Mouse (Mus musculus) MEL (cell line): ENCODE results near the gene Vdac1. TPM values are rescaled to one million over a fixed set of nuclear protein-coding genes. Genes with fewer than 3 reads are reported as not detected.

ENCODE experiments used
- DNase-seq: peaks from one replicate; pipeline ENCODE4 v3.0.0; 2011; ENCODE audit warnings: low read depth, low spot score
- H3K27ac ChIP-seq: 2 replicates; pipeline ENCODE4 v1.5.1; 2012; ENCODE audit warnings: low read depth, mild to moderate bottlenecking, control low read depth, low read length, moderate library complexity; ENCODE audit not compliant: control insufficient read depth
- H3K27me3 ChIP-seq, 2 experiments: fragments of 150-350 bp in 1 of 2; sonication (generic) in 1 of 2; 2 replicates each; pipeline ENCODE4 v1.6.1; 2012; ENCODE audit warnings: low read length in 2 of 2, mild to moderate bottlenecking in 2 of 2, improper control_type of control experiment in 1 of 2, moderate library complexity in 1 of 2; ENCODE audit not compliant: insufficient read depth in 2 of 2, control insufficient read depth in 1 of 2
- H3K36me3 ChIP-seq, 2 experiments: 2 replicates each; pipeline ENCODE4 v1.6.1; 2012 to 2014; ENCODE audit warnings: low read length in 2 of 2, improper control_type of control experiment in 1 of 2, inconsistent platforms in 1 of 2, mild to moderate bottlenecking in 1 of 2; ENCODE audit not compliant: insufficient read depth in 2 of 2, control insufficient read depth in 1 of 2
- H3K4me1 ChIP-seq, 2 experiments: fragments of 150-350 bp in 1 of 2; sonication (generic) in 1 of 2; 2 replicates each; pipeline ENCODE4 v1.6.1; 2012; ENCODE audit warnings: low read length in 2 of 2, improper control_type of control experiment in 1 of 2, mild to moderate bottlenecking in 1 of 2; ENCODE audit not compliant: insufficient read depth in 2 of 2, control insufficient read depth in 1 of 2
- H3K4me3 ChIP-seq, 2 experiments: fragments of 150-350 bp in 1 of 2; sonication (generic) in 1 of 2; 2 replicates each; pipeline ENCODE4 v1.5.1; 2012; ENCODE audit warnings: low read depth in 2 of 2, low read length in 2 of 2, mild to moderate bottlenecking in 2 of 2, moderate library complexity in 2 of 2, control low read depth in 1 of 2, improper control_type of control experiment in 1 of 2; ENCODE audit not compliant: control insufficient read depth in 1 of 2, insufficient read depth in 1 of 2
- H3K79me2 ChIP-seq: 2 replicates; pipeline ENCODE4 v1.6.1; 2012; ENCODE audit warnings: mild to moderate bottlenecking, low read length, moderate library complexity; ENCODE audit not compliant: control insufficient read depth, poor library complexity, insufficient read depth
- H3K9ac ChIP-seq: 2 replicates; pipeline ENCODE4 v1.6.1; 2012; ENCODE audit warnings: low read depth, mild to moderate bottlenecking, control low read depth, low read length, moderate library complexity; ENCODE audit not compliant: control insufficient read depth, poor library complexity, severe bottlenecking
- H3K9me3 ChIP-seq: fragments of 150-350 bp; sonication (generic); replicated peaks from 2 replicates; pipeline ENCODE4 v1.6.1; 2012; ENCODE audit warnings: mild to moderate bottlenecking, low read length, improper control_type of control experiment, moderate library complexity; ENCODE audit not compliant: insufficient read depth
- BHLHE40 ChIP-seq: IDR thresholded peaks from 2 replicates; pipeline ENCODE4 v1.6.1; 2012; ENCODE audit warnings: low read depth, mild to moderate bottlenecking, inconsistent platforms, low read length, improper control_type of control experiment, borderline replicate concordance
- CHD1 ChIP-seq: IDR thresholded peaks from 2 replicates; pipeline ENCODE4 v1.6.1; 2012; ENCODE audit warnings: low read depth, mild to moderate bottlenecking, inconsistent platforms, low read length, improper control_type of control experiment
- CHD2 ChIP-seq: IDR thresholded peaks from 2 replicates; pipeline ENCODE4 v1.6.1; 2011; ENCODE audit warnings: low read length, improper control_type of control experiment
- ELF1 ChIP-seq: IDR thresholded peaks from 2 replicates; pipeline ENCODE4 v1.6.1; 2014; ENCODE audit warnings: low read depth, mild to moderate bottlenecking, inconsistent platforms, low read length, improper control_type of control experiment, moderate library complexity
- EP300 ChIP-seq, 2 experiments: IDR thresholded peaks; 2 replicates each; pipeline ENCODE4 v1.6.1; 2011; ENCODE audit warnings: improper control_type of control experiment in 2 of 2, low read length in 2 of 2, low read depth in 1 of 2, mild to moderate bottlenecking in 1 of 2
- ETS1 ChIP-seq: IDR thresholded peaks from 2 replicates; pipeline ENCODE4 v1.6.1; 2012; ENCODE audit warnings: low read depth, mild to moderate bottlenecking, inconsistent platforms, low read length, improper control_type of control experiment, moderate library complexity
- JUND ChIP-seq: IDR thresholded peaks from 2 replicates; pipeline ENCODE4 v1.6.1; 2011; ENCODE audit warnings: low read depth, mild to moderate bottlenecking, improper control_type of control experiment, low read length
- MAFK ChIP-seq: IDR thresholded peaks from 2 replicates; pipeline ENCODE4 v1.6.1; 2011; ENCODE audit warnings: low read depth, mild to moderate bottlenecking, low read length, improper control_type of control experiment, borderline replicate concordance
- MAZ ChIP-seq: IDR thresholded peaks from 2 replicates; pipeline ENCODE4 v1.6.1; 2012; ENCODE audit warnings: low read depth, mild to moderate bottlenecking, inconsistent platforms, low read length, improper control_type of control experiment
- MXI1 ChIP-seq: IDR thresholded peaks from 2 replicates; pipeline ENCODE4 v1.6.1; 2011; ENCODE audit warnings: mild to moderate bottlenecking, low read depth, low read length, improper control_type of control experiment
- MYB ChIP-seq: IDR thresholded peaks from 2 replicates; pipeline ENCODE4 v1.6.1; 2011; ENCODE audit warnings: mild to moderate bottlenecking, low read depth, low read length, improper control_type of control experiment
- NELFE ChIP-seq: IDR thresholded peaks from 2 replicates; pipeline ENCODE4 v1.6.1; 2011; ENCODE audit warnings: low read depth, low read length, improper control_type of control experiment
- NRF1 ChIP-seq: IDR thresholded peaks from 2 replicates; pipeline ENCODE4 v1.6.1; 2014; ENCODE audit warnings: low read depth, mild to moderate bottlenecking, inconsistent platforms, low read length, improper control_type of control experiment, moderate library complexity; ENCODE audit not compliant: poor library complexity, insufficient read depth, severe bottlenecking
- POLR2A ChIP-seq, 2 experiments: IDR thresholded peaks; 2 replicates each; pipeline ENCODE4 v1.6.1; 2011 to 2012; ENCODE audit warnings: low read length in 2 of 2, mild to moderate bottlenecking in 2 of 2, control low read depth in 1 of 2, improper control_type of control experiment in 1 of 2, low read depth in 1 of 2, moderate library complexity in 1 of 2; ENCODE audit not compliant: control insufficient read depth in 1 of 2, insufficient read depth in 1 of 2, poor library complexity in 1 of 2
- POLR2AphosphoS2 ChIP-seq: IDR thresholded peaks from 2 replicates; pipeline ENCODE4 v1.6.1; 2011; ENCODE audit warnings: low read length, improper control_type of control experiment
- POLR2AphosphoS5 ChIP-seq: IDR thresholded peaks from 2 replicates; pipeline ENCODE4 v1.6.1; 2012; ENCODE audit warnings: low read depth, borderline replicate concordance, mild to moderate bottlenecking, inconsistent platforms, low read length, moderate library complexity, mixed read lengths
- RCOR1 ChIP-seq: IDR thresholded peaks from 2 replicates; pipeline ENCODE4 v1.6.1; 2012; ENCODE audit warnings: low read depth, mild to moderate bottlenecking, inconsistent platforms, low read length, improper control_type of control experiment
- SMC3 ChIP-seq: IDR thresholded peaks from 2 replicates; pipeline ENCODE4 v1.6.1; 2011; ENCODE audit warnings: low read depth, low read length, improper control_type of control experiment
- TAL1 ChIP-seq: IDR thresholded peaks from 2 replicates; pipeline ENCODE4 v1.6.1; 2012; ENCODE audit warnings: mild to moderate bottlenecking, inconsistent platforms, low read length, moderate library complexity, mixed read lengths
- TBP ChIP-seq: IDR thresholded peaks from 2 replicates; pipeline ENCODE4 v1.8.0; 2011; ENCODE audit warnings: low read depth, low read length, improper control_type of control experiment
- UBTF ChIP-seq: IDR thresholded peaks from 2 replicates; pipeline ENCODE4 v1.6.1; 2012; ENCODE audit warnings: low read depth, mild to moderate bottlenecking, inconsistent platforms, low read length, improper control_type of control experiment, moderate library complexity, borderline replicate concordance; ENCODE audit not compliant: insufficient read depth
- USF1 ChIP-seq: IDR thresholded peaks from 2 replicates; pipeline ENCODE4 v1.6.1; 2014; ENCODE audit warnings: low read depth, mild to moderate bottlenecking, inconsistent platforms, low read length, improper control_type of control experiment, moderate library complexity
- USF2 ChIP-seq, 2 experiments: IDR thresholded peaks; 2 replicates each; pipeline ENCODE4 v1.6.1; 2011 to 2012; ENCODE audit warnings: improper control_type of control experiment in 2 of 2, low read length in 2 of 2, borderline replicate concordance in 1 of 2, inconsistent platforms in 1 of 2, low read depth in 1 of 2, mild to moderate bottlenecking in 1 of 2; ENCODE audit not compliant: insufficient read depth in 1 of 2
- ZC3H11A ChIP-seq: IDR thresholded peaks from 2 replicates; pipeline ENCODE4 v1.6.1; 2012; ENCODE audit warnings: low read depth, mild to moderate bottlenecking, inconsistent platforms, low read length, improper control_type of control experiment
- ZMIZ1 ChIP-seq: IDR thresholded peaks from 2 replicates; pipeline ENCODE4 v1.6.1; 2012; ENCODE audit warnings: low read depth, mild to moderate bottlenecking, inconsistent platforms, low read length, improper control_type of control experiment, moderate library complexity
- ZNF384 ChIP-seq: IDR thresholded peaks from 2 replicates; pipeline ENCODE4 v1.6.1; 2012; ENCODE audit warnings: low read depth, mild to moderate bottlenecking, inconsistent platforms, low read length, improper control_type of control experiment
- polyA plus RNA-seq, 2 experiments: library from polyadenylated mRNA; stranded (reverse) in 1 of 2; unstranded in 1 of 2; fragments of >175 nt in 1 of 2; fragments of >200 nt in 1 of 2; gene quantifications; 2 replicates each; pipeline versions ENCODE4 v1.2.1 to v1.2.4; 2012; ENCODE audit warnings: low replicate concordance in 2 of 2, low read depth in 1 of 2; ENCODE audit not compliant: insufficient read length in 2 of 2, insufficient read depth in 1 of 2, missing spikeins in 1 of 2
- total RNA-seq: library from RNA; depleted of rRNA; stranded (reverse); fragments of 300-350 nt; gene quantifications from 2 replicates; pipeline ENCODE4 v1.2.3, GENCODE M21; 2012

Gene Vdac1
- total and polyA plus RNA-seq, 3 experiments: 257 to 389 (median 381) TPM

DNA sequence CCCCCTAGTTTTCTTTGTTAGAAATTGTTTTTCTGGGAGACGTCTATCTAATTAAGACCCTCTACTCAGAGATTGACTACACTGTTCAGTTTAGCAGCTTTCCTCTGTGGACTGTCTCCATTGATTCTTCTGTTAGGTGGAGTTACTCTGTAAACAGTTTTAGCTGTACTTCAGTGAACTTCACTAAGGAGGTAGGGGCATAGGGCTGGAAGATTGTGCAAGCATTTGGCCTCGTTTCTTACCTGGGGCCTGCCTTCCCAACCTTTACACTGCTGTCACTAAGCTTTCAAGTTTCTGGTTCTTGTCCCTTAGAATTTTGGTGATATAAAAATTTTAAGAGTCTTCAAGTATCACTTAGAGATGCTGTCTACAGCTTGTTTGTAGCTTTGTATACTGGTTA, 40.8 kb downstream of the Vdac1 start:
- Histone ChIP-seq H3K36me3 (peaks cover 6 to 13% of the 10 kb centered on the region in 2 experiments; a peak in 3 of 4 replicates), H3K9me3 (no peaks in the 10 kb centered on the region), H3K27me3 (no peaks in the 10 kb centered on the region), H3K79me2 (peaks cover 39% of the 10 kb centered on the region), H3K4me3 (no peak overlapping the region), H3K4me1 (no peaks in the 10 kb centered on the region; a peak in 1 of 4 replicates), H3K9ac (no peak overlapping the region), H3K27ac (no peak overlapping the region)
- DNase-seq: no peak
- TF ChIP-seq TBP (no peak), POLR2A (IDR thresholded peaks at IDR 0.05; ENCODE audit: control insufficient read depth in 1 of 2, insufficient read depth in 1 of 2, low read depth in 1 of 2, low read length in 2 of 2, poor library complexity in 1 of 2) (no peak), ZMIZ1 (no peak), MYB (no peak), USF1 (no peak), ETS1 (no peak), EP300 (IDR thresholded peaks at IDR 0.05; ENCODE audit: low read depth in 1 of 2, low read length in 2 of 2) (no peak), POLR2AphosphoS2 (no peak), POLR2AphosphoS5 (no peak), RCOR1 (no peak)

DNA sequence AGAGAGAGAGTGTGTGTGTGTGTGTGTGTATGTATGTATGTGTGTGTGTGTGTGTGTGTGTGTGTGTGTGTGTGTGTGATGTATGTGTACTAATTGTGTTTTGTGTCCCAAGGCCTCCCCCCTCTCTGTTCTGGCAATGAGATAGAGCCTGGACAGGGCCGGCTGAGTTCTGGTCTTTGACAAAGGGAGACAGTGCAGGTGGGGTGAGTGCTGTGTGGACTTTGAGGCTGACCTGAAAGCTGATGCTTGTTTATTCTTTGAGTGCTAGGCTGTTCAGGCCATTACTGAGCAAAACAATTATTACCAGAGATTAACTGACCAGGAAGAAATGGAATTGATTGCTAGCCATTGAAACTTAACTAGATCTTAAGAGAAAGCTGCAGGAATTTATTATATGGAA, 41.9 kb downstream of the Vdac1 start:
- Histone ChIP-seq H3K79me2 (peaks cover 29% of the 10 kb centered on the region), H3K4me1 (no peaks in the 10 kb centered on the region), H3K9me3 (no peaks in the 10 kb centered on the region), H3K27ac (no peak overlapping the region), H3K4me3 (no peak overlapping the region), H3K9ac (no peak overlapping the region), H3K27me3 (no peaks in the 10 kb centered on the region), H3K36me3 (peaks cover 4 to 15% of the 10 kb centered on the region in 2 experiments; a peak in 3 of 4 replicates)
- DNase-seq: no peak
- TF ChIP-seq RCOR1 (no peak), NRF1 (no peak), UBTF (no peak), MXI1 (no peak), TBP (no peak)

DNA sequence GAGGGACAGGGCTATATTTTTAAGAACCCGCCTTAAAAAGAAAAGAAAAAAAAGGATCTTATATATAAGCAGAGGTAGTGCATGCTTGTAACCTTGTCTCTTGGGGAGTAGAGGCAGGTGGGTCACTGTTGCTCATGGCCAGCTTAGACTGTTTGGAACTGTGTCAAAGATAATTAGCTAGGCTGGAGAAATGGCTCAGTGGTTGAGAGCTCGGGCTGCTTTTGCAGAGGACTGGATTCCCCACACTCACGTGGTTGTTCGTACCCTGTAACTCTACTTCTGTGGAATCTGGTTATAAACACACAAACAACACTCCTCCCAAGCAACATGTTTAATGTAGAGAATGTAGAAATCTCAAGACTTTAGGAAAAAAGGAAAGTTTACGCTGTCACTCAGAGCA, 43.5 kb downstream of the Vdac1 start:
- Histone ChIP-seq H3K9me3 (no peaks in the 10 kb centered on the region), H3K4me1 (no peaks in the 10 kb centered on the region), H3K27me3 (no peaks in the 10 kb centered on the region), H3K27ac (no peak overlapping the region), H3K4me3 (no peak overlapping the region), H3K9ac (no peak overlapping the region), H3K79me2 (peaks cover 15% of the 10 kb centered on the region), H3K36me3 (peaks cover 0 to 15% of the 10 kb centered on the region in 2 experiments; a peak in 2 of 4 replicates)
- DNase-seq: no peak
- TF ChIP-seq SMC3 (no peak), ZC3H11A (no peak), CHD1 (no peak), USF2 (IDR thresholded peaks at IDR 0.05; ENCODE audit: borderline replicate concordance in 1 of 2, insufficient read depth in 1 of 2, low read depth in 1 of 2, low read length in 2 of 2) (no peak), EP300 (IDR thresholded peaks at IDR 0.05; ENCODE audit: low read depth in 1 of 2, low read length in 2 of 2) (no peak), TAL1 (no peak), MAZ (no peak), CHD2 (no peak), MAFK (no peak), JUND (no peak), ELF1 (no peak), UBTF (no peak), NELFE (no peak), BHLHE40 (no peak), NRF1 (no peak), ZNF384 (no peak), USF1 (no peak)
